Mouse (Mus musculus): ENCODE data around the gene Slc35a1. TPM values are rescaled to one million over a fixed set of nuclear protein-coding genes. Genes with fewer than 3 reads are reported as not detected.

Gene Slc35a1
- total and polyA plus RNA-seq, 3 experiments = 24.3 to 26.0 TPM; not detected in 1

DNA sequence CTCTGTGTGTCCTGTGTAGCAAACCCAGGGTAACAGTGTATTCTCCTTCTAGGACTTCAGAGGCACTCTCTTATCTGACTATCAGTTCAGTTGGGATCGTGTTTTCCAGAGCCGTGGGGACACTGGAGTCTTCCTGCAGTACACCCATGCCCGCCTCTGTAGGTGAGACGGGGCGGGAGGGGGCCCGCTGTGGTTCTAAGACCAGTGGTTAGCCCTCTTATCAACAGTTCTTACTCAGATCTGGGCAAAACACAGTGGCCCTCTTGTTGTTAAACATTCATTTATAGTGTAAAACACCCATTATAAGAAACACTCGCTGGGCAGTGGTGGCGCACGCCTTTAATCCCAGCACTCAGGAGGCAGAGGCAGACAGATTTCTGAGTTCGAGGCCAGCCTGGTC, 31.1 kb downstream of the Slc35a1 start:
- no peaks in the 10 kb centered on the region for H3K79me2 ChIP-seq (ENCODE audit: control insufficient read depth, insufficient read depth, low read length, poor library complexity)
- H3K9me3 ChIP-seq (replicated peaks; ENCODE audit: insufficient read depth, low read length) = no peaks in the 10 kb centered on the region
- no peak overlapping the region for H3K9ac ChIP-seq (ENCODE audit: control insufficient read depth, low read depth, low read length, poor library complexity, severe bottlenecking)
- H3K4me1 ChIP-seq (ENCODE audit: control insufficient read depth in 1 of 2, insufficient read depth in 2 of 2, low read length in 2 of 2) = no peaks in the 10 kb centered on the region
- peaks cover 0 to 14% of the 10 kb centered on the region in 2 experiments; a peak in 2 of 4 replicates for H3K36me3 ChIP-seq (ENCODE audit: control insufficient read depth in 1 of 2, insufficient read depth in 2 of 2, low read length in 2 of 2)
- no peak overlapping the region for H3K4me3 ChIP-seq (ENCODE audit: control insufficient read depth in 1 of 2, insufficient read depth in 1 of 2, low read depth in 2 of 2, low read length in 2 of 2)
- no peak for TF ChIP-seq POLR2AphosphoS5 (IDR thresholded peaks at IDR 0.05; ENCODE audit: borderline replicate concordance, low read depth, low read length)
- no peak for TF ChIP-seq UBTF (IDR thresholded peaks at IDR 0.05; ENCODE audit: borderline replicate concordance, insufficient read depth, low read depth, low read length)
- no peak for TF ChIP-seq EP300 (IDR thresholded peaks at IDR 0.05; ENCODE audit: low read depth in 1 of 2, low read length in 2 of 2)
- TF ChIP-seq MAX (IDR thresholded peaks at IDR 0.05; ENCODE audit: low read length) = no peak
- TF ChIP-seq CHD1 (IDR thresholded peaks at IDR 0.05; ENCODE audit: low read depth, low read length) = no peak
- TF ChIP-seq KAT2A (conservative IDR thresholded peaks at IDR 0.05; ENCODE audit: low read depth, low read length) = no peak
- TF ChIP-seq SMC3 (IDR thresholded peaks at IDR 0.05; ENCODE audit: low read depth, low read length) = no peak
- no peak for TF ChIP-seq GABPA (IDR thresholded peaks at IDR 0.05; ENCODE audit: low read depth, low read length)
- TF ChIP-seq TBP (IDR thresholded peaks at IDR 0.05; ENCODE audit: low read depth, low read length) = no peak
- TF ChIP-seq POLR2A (IDR thresholded peaks at IDR 0.05; ENCODE audit: control insufficient read depth in 1 of 2, insufficient read depth in 1 of 2, low read depth in 1 of 2, low read length in 2 of 2, poor library complexity in 1 of 2) = no peak
- TF ChIP-seq ZC3H11A (IDR thresholded peaks at IDR 0.05; ENCODE audit: low read depth, low read length) = no peak
- no peak for TF ChIP-seq USF1 (IDR thresholded peaks at IDR 0.05; ENCODE audit: low read depth, low read length)
- no peak for TF ChIP-seq HCFC1 (IDR thresholded peaks at IDR 0.05; ENCODE audit: low read depth, low read length)
- no peak for TF ChIP-seq MEF2A (IDR thresholded peaks at IDR 0.05; ENCODE audit: extremely low read depth, insufficient replicate concordance, low read depth, low read length, poor library complexity, severe bottlenecking)
- H3K27me3 ChIP-seq (ENCODE audit: control insufficient read depth in 1 of 2, insufficient read depth in 2 of 2, low read length in 2 of 2) = no peaks in the 10 kb centered on the region
- no peak for DNase-seq (ENCODE audit: low read depth, low spot score)
- H3K27ac ChIP-seq (ENCODE audit: control insufficient read depth, low read depth, low read length) = no peak overlapping the region

DNA sequence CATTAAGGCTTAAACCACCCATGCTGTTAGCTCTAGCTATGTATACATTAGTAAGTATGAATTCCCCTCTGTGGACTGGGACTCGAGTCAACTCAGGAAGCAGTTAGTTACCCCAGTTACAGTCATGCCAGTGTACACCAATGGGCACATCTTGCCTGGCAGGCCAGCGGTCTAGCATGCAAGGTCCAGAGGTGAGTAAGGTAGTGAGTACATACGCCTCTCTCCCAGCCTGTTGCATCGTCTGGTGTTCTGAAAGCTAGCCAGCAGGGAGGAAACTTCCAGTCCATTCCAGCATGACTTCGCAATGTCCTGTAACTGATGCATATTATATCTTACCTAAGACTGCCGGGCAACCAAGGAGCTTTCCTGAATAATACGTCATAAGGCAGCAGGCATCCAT, 34.1 kb downstream of the Slc35a1 start:
- H3K27ac ChIP-seq (ENCODE audit: control insufficient read depth, low read depth, low read length) = no peak overlapping the region

More for the DNA sequence above, 34.1 kb downstream of the Slc35a1 start:
- Histone ChIP-seq H3K79me2 (ENCODE audit: control insufficient read depth, insufficient read depth, low read length, poor library complexity) (no peaks in the 10 kb centered on the region), H3K4me3 (ENCODE audit: control insufficient read depth in 1 of 2, insufficient read depth in 1 of 2, low read depth in 2 of 2, low read length in 2 of 2) (no peak overlapping the region), H3K9ac (ENCODE audit: control insufficient read depth, low read depth, low read length, poor library complexity, severe bottlenecking) (no peak overlapping the region), H3K27me3 (ENCODE audit: control insufficient read depth in 1 of 2, insufficient read depth in 2 of 2, low read length in 2 of 2) (no peaks in the 10 kb centered on the region), H3K36me3 (ENCODE audit: control insufficient read depth in 1 of 2, insufficient read depth in 2 of 2, low read length in 2 of 2) (peaks cover 0 to 12% of the 10 kb centered on the region in 2 experiments; a peak in 2 of 4 replicates), H3K9me3 (replicated peaks; ENCODE audit: insufficient read depth, low read length) (no peaks in the 10 kb centered on the region), H3K4me1 (ENCODE audit: control insufficient read depth in 1 of 2, insufficient read depth in 2 of 2, low read length in 2 of 2) (no peaks in the 10 kb centered on the region)
- DNase-seq (ENCODE audit: low read depth, low spot score) = no peak
- TF ChIP-seq NRF1 (IDR thresholded peaks at IDR 0.05; ENCODE audit: insufficient read depth, low read depth, low read length, poor library complexity, severe bottlenecking) (no peak), SMC3 (IDR thresholded peaks at IDR 0.05; ENCODE audit: low read depth, low read length) (no peak), BHLHE40 (IDR thresholded peaks at IDR 0.05; ENCODE audit: borderline replicate concordance, low read depth, low read length) (no peak), EP300 (IDR thresholded peaks at IDR 0.05; ENCODE audit: low read depth in 1 of 2, low read length in 2 of 2) (no peak), MYB (IDR thresholded peaks at IDR 0.05; ENCODE audit: low read depth, low read length) (no peak), JUND (IDR thresholded peaks at IDR 0.05; ENCODE audit: low read depth, low read length) (no peak), CTCF (IDR thresholded peaks at IDR 0.05 in 2 of 3, conservative IDR thresholded peaks at IDR 0.05 in 1 of 3; ENCODE audit: control insufficient read depth in 1 of 3, insufficient read depth in 1 of 3, low read depth in 2 of 3, low read length in 3 of 3, poor library complexity in 1 of 3, severe bottlenecking in 1 of 3) (no peak), USF2 (IDR thresholded peaks at IDR 0.05; ENCODE audit: borderline replicate concordance in 1 of 2, insufficient read depth in 1 of 2, low read depth in 1 of 2, low read length in 2 of 2) (no peak), NELFE (IDR thresholded peaks at IDR 0.05; ENCODE audit: low read depth, low read length) (no peak), ETS1 (IDR thresholded peaks at IDR 0.05; ENCODE audit: low read depth, low read length) (no peak), ZMIZ1 (IDR thresholded peaks at IDR 0.05; ENCODE audit: low read depth, low read length) (no peak), GATA1 (IDR thresholded peaks at IDR 0.05; ENCODE audit: low read depth, low read length) (no peak), ZKSCAN1 (IDR thresholded peaks at IDR 0.05; ENCODE audit: low read depth, low read length) (no peak), TBP (IDR thresholded peaks at IDR 0.05; ENCODE audit: low read depth, low read length) (no peak), TCF12 (IDR thresholded peaks at IDR 0.05; ENCODE audit: low read depth, low read length) (no peak), E2F4 (IDR thresholded peaks at IDR 0.05; ENCODE audit: borderline replicate concordance, low read depth, low read length) (no peak), ZNF384 (IDR thresholded peaks at IDR 0.05; ENCODE audit: low read depth, low read length) (no peak), POLR2AphosphoS5 (IDR thresholded peaks at IDR 0.05; ENCODE audit: borderline replicate concordance, low read depth, low read length) (no peak)
